Comparison of ENCODE assay signal across 9 mouse cellular contexts in genomic region chr7:52391793-52392192, GRCm38 (mm10).
DNase-seq lines count a peak whose midpoint lies in the region; ATAC-seq and TF ChIP-seq lines count a peak whose summit lies in the region.
"Had no signal": no experiment of that assay in that cellular context is flagged by ENCODE, and none has a peak within 500 bp of the region (broad histone marks: within the 10 kb centered on the region; RNA-seq: fewer than 3 reads in every experiment).

No protein-coding gene starts in this region.

- no peak for ATAC-seq in embryonic facial prominence, embryonic 11.5 days (replicated peaks; ENCODE audit: insufficient number of reproducible peaks, low FRiP score, low TSS enrichment, low read depth)

- no peaks in the 10 kb centered on the region for H3K36me3 ChIP-seq in embryonic facial prominence, embryonic 11.5 days (replicated peaks; ENCODE audit: control insufficient read depth, insufficient read depth, low read depth, low read length)

- H3K4me3 ChIP-seq in embryonic facial prominence, embryonic 11.5 days (ENCODE audit: low read depth, low read length), result no peak overlapping the region
- no peak overlapping the region for H3K4me3 ChIP-seq in left cerebral cortex, adult 2 months
- H3K4me3 ChIP-seq: megakaryocyte, embryonic 14.5 days had no signal

- H3K9ac ChIP-seq in embryonic facial prominence, embryonic 11.5 days (replicated peaks; ENCODE audit: low read length), result no peak overlapping the region

- 24% methylated on average over 2 of the region's 2 CpGs for WGBS in embryonic facial prominence, embryonic 11.5 days

- no peaks in the 10 kb centered on the region for H3K27me3 ChIP-seq in embryonic facial prominence, embryonic 11.5 days (ENCODE audit: control insufficient read depth, insufficient read depth, low read length)
- H3K27me3 ChIP-seq: megakaryocyte, embryonic 14.5 days had no signal

- no peaks in the 10 kb centered on the region for H3K9me3 ChIP-seq in embryonic facial prominence, embryonic 11.5 days (replicated peaks; ENCODE audit: control insufficient read depth, low read length)
- H3K9me3 ChIP-seq: megakaryocyte, embryonic 14.5 days had no signal

- no peaks in the 10 kb centered on the region for H3K4me1 ChIP-seq in embryonic facial prominence, embryonic 11.5 days (ENCODE audit: control insufficient read depth, insufficient read depth, low read length)
- H3K4me1 ChIP-seq: megakaryocyte, embryonic 14.5 days had no signal

- intact Hi-C loops in left cerebral cortex, adult 2 months (cut with DNase I), result loop anchor here (2.0 kb wide), 1 partner anchor 353 kb away; no protein-coding TSS in a partner anchor

- no peak overlapping the region for H3K27ac ChIP-seq in embryonic facial prominence, embryonic 11.5 days (replicated peaks; ENCODE audit: low read depth, low read length)
- H3K27ac ChIP-seq in left cerebral cortex, adult 2 months, result no peak overlapping the region

- peak; percentile 83 for TF ChIP-seq CTCF in left cerebral cortex, adult 2 months (IDR thresholded peaks at IDR 0.05)

- no peak overlapping the region for H3K4me2 ChIP-seq in embryonic facial prominence, embryonic 11.5 days (ENCODE audit: low read depth, low read length)

- DNase-seq in gastrocnemius, postnatal 10 days, result peak; percentile 4
- DNase-seq in gastrocnemius, adult 18-20 months (ENCODE audit: low spot score), result no peak
- DNase-seq in urinary bladder, postnatal 14 days (ENCODE audit: low spot score), result peak; percentile 19
- no peak for DNase-seq in urinary bladder, adult 2 months (ENCODE audit: low spot score)
- peak; percentile 83 for DNase-seq in embryonic facial prominence, embryonic 11.5 days (ENCODE audit: low spot score)
- peak; percentile 16 to 26 for DNase-seq in left cerebral cortex, adult 2 months (ENCODE audit: extremely low spot score in 1 of 2, low spot score in 2 of 2)
- peak; percentile 54 to 73 for DNase-seq in right cerebral cortex, adult 2 months (ENCODE audit: low spot score in 2 of 2)
- DNase-seq in thymus, postnatal 14 days, result no peak

Comparison
In these comparisons a context has a peak if more than half of its experiments do, and no peak if none do; other contexts are left out.
1. DNase-seq: peak in gastrocnemius, postnatal 10 days (single experiment), urinary bladder, postnatal 14 days (single experiment), embryonic facial prominence, embryonic 11.5 days (single experiment), left cerebral cortex, adult 2 months (2 of 2) and right cerebral cortex, adult 2 months (2 of 2); none in gastrocnemius, adult 18-20 months (single experiment), urinary bladder, adult 2 months (single experiment) and thymus, postnatal 14 days (single experiment).